Mouse (Mus musculus) lung, postnatal 10 days (tissue): Measurements from ENCODE around the gene Pakap.
A peak's percentile ranks its signal among the peaks of the same experiment; 100 is the strongest.

Source experiments
- DNase-seq: peaks from one replicate; pipeline ENCODE4 v3.0.0; 2021

The Pakap gene

DNA sequence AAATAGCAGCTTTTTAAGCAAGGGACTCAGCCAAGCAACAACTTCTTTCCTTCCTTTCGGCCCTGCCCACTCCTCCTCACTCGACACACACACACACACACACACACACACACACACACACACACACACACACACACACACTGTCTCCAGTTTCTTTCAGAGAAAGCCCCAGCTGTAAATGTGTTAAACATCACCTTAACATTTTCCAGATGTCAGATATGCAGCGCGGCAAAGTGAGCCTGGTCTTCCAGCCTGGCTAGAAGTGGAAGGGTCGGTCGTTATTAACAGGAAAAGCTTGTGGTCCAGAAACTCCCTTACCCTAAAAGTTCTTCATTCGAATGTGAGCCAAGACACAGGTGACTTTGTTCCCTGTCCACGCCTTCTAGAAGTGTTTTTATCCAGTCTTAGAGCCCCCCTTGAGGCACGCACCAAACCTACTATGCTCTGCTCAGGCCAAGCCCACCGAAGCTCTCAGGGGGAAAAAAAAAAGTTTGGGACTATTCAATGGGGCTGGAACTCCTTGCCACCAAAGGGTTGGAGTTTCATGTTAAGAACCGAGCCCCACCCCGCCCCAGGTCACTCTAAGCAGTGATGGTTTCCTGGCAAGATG is 278.5 kb downstream of the Pakap start:
- no peak for DNase-seq

DNA sequence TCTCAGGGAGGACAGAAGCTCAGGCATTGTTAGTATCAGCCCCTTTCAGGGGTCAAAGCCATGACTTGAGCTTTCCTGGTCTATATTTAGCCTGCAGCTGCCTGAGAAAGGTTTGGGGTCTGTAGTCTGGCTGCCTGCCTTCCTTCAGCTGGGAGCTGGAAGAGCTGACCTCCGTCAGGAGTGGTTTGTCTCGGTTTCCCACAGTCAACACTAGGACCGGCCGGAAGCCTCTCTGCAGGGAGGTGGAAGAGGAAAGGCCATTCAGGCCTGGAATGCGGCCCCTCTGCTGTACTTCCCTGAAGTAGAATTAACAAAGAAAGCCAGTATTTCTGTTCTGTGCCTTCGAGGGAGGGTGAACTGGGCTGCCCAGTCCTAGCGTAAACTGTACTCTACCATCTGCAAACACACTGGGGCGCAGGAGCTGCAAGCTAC is 279.0 kb downstream of the Pakap start:
- peak; percentile 64 for DNase-seq

DNA sequence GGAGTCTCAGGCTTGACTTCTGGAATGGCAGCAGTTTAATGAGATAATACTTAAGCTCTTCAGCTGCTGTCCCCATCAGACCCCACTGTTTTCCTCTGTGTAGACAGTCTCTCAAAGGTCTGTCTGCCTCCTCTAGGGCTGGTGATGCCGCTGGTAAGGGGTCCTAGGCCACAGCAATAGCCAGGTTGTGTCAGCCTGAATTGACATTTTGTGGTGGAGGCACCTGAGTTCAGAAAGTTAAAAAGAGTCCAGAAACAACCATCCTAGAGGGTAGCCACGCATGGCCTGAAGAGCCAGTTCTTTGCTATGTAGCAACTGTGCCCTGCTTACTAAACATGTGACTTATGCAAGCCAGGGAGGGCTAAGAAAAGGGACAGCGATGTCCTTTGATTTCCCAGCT is 279.7 kb downstream of the Pakap start:
- DNase-seq = no peak

DNA sequence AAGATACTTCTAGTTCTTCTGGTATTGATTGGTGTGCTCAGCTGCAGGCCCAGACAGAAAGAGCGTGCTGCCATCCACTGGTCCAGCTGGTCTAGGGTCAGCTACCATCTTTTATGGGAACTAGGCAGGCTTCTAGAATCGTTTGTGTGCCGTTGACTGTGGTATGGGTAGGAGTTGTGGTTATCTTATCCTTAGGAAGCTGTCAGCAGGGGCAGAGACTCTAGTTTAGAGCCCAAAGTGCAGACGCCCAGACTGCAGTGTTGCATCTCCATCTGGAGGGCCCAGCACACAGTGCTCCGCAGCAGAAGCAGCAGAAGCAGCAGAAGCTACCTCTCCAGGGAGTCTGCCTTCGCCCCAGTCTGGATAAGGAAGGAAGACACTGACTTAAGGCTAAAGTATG is 281.5 kb downstream of the Pakap start:
- DNase-seq = no peak

DNA sequence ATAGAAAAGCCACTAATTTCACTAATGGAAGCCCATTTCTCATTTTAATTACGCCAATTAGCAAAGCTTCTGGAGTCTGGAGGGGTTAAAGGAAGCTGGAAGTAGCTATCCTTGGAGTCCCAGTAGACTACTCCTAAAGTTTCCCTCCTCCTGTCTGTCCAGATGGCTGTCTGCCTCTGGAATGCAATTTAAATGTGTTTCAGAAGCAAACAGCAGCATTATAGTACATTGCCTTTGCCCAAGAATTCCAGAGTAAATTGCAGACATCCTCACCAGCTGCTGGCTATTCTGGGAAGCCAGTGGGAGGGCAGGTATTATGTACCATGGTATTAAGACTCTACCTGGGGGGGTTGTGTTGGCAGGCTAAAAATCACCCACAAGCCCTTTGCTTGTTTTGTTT is 283.8 kb downstream of the Pakap start:
- no peak for DNase-seq

DNA sequence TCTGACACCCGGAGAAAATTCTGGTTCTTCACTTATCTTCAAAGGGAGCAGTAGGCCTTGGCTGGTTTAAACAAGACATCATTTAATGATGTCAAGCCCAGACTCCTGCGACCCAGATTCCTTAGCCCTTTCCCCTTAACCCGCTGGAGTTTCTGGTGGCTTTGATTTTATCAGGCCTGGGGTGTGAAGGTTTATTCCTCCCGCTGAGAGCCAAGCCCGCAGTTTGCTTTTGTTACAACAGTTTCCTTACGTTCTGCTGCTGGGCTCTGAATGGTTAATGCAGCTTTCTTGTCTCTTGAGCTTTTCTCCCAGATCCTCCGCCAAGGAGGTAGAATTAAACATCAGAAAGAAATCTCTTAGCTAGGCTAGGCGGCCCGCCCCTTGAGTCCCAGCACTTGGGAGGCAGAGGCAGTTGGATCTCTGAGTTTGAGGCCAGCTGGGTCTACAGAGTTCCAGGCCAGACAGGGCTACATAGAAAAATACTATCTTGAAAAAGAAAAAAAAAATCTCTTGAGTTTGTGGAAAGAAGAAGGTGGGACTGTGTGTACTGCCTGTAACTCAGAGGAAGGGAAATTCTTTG is 284.6 kb downstream of the Pakap start:
- DNase-seq = no peak

DNA sequence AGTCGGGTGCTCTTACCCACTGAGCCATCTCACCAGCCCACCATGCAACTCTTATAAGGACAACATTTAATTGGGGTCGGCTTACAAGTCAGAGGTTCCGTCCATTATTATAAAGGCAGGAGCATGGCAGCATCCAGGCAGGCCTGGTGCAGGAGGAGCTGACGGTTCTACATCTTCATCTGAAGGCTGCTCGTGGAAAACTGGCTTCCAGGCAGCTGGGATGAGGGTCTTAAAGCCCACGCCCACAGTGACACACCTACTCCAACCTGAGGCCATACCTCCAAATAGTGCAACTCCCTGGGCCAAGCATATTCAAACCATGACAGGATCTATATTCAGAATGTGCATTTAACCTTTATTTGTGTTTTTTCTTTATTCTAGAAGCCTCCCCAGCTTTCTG is 286.2 kb downstream of the Pakap start:
- no peak for DNase-seq

DNA sequence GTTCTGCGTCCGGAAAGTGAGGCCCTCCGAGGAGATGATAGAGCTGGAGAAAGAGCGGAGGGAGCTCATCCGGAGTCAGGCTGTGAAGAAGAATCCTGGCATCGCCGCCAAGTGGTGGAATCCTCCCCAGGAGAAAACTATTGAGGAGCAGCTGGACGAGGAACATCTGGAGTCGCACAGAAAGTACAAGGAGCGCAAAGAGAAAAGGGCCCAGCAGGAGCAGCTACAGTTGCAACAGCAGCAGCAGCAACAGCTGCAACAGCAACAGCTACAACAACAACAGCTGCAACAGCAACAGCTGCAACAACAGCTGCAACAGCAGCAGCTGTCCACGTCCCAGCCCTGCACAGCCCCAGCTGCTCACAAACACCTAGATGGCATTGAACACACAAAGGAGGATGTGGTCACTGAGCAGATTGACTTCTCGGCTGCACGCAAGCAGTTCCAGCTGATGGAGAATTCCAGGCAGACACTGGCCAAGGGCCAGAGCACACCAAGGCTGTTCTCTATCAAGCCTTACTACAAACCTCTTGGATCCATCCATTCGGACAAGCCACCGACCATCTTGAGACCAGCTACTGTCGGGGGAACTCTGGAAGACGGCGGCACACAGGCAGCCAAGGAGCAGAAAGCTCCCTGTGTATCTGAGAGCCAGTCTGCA is 287.4 kb downstream of the Pakap start:
- DNase-seq = peak; percentile 80

DNA sequence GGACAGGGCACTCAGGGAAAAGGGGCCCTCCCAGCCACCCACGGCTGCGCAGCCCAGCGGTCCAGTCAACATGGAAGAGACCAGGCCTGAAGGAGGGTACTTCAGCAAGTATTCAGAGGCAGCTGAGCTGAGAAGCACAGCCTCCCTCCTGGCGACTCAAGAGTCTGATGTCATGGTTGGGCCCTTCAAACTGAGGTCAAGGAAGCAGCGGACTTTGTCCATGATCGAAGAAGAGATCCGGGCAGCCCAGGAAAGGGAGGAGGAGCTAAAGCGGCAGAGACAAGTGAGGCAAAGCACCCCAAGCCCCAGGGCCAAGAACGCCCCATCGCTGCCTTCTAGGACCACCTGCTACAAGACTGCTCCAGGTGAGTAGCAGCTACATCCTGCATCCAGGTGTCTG is 288.7 kb downstream of the Pakap start:
- DNase-seq = no peak

DNA sequence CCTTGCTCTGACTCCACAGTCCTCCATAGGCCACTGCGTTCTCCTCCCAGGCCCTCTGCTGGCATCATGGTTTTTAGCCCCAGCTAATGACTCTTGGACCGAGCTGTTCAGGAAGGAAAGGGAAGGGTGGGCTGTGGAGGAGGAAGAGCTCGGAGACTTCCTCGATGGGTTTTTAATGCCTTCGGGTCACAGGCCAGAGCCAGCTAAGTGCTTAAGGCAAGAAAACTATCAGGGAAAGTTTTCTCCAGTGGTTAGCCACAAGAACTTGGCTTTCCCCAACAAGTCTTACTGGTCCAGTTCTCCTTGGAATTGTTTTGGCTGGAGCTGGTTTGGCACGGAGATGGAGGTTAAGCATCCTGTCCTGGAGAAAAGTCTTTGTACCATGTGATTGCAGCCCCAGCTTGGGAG is 292.2 kb downstream of the Pakap start:
- DNase-seq = peak; percentile 69

DNA sequence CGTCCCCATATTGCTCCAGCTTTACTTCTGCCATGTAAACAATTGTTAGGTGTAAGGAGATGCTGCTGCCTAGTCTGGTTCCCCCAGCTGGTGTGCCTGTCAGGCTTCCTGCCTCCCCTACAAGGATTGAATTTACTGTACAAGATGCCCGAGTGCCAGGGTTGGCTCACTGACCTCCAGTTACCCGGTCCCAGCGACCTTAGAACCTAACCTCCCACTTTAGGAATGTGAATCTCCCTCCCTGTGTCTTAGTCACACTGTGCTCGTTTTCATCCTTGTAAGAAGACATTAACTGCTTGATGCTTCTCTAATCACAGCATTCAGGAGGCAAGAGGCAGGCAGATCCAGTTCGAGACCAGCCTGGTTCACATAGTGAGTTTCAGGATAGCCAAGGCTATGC is 293.2 kb downstream of the Pakap start:
- no peak for DNase-seq

DNA sequence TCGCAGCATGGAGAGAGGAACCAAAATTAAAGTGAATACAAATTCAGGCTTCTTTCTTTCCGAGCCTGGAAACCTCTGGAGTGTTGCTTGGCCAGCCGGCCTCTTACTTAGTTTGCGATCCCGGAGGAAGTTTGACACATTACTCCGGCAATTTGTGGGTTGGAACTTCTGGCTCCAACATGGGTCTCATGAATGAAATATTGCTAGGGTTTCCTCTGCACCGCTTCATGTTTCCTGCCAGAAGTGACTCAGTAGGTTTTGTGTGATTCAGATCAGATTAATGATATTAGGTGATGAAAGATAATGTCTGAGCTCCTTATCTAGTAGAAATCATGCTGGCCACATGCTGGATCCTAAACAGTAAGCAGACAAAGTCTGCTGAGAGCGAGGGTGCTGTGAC is 293.9 kb downstream of the Pakap start:
- no peak for DNase-seq

DNA sequence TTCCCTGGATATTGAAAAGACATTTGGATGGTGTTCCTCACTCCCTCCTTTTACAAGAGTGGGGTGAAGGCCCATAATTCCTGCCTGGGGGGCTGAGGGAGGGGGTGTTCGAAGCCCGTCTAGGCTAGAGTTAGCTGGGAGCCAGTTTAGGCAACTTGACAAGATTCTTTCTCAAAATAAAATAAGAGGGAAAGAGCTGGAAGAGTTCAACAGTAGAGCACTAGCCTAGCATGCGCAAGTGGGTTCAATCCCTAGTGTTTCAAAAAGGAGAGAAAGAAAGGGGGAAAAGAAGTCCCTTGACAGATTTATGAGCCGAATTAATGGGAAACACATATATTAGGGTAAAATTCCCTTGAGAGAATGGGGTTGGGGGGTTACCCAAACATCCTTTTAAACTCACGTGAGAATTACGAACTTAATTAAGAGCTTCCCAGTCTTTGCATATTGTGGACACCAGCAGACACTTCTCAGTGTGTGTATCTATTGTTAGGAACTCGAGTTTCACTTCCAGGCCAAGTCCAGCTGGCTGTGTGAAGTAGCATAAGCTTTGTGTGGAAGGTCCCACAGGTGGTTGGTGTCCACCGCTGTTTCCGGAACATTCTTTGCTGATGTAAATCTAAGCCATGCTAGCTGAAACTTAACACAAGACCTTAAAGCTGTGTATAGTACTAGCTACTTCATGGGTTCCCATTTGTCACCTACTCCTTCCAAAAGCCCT is 294.4 kb downstream of the Pakap start:
- DNase-seq = no peak

DNA sequence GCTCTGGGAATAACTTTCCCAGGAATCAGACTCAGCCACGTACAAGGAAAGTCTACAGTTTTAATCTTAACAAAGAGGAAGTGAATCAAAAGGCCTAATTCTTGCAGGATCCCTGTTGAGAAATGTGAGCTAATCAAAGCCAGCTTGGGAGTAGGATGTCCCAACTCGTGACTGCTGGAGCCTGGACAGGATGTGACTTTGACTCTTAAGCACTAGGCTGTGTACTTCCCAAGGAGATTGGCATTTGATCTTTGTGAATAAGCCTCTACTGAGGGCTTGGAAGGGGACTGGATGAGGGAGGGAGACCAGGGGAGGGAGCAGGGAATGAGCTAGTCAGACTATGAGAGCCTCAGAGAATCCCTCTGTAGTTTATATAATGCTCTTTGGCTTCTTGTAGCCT is 298.1 kb downstream of the Pakap start:
- peak; percentile 65 for DNase-seq

DNA sequence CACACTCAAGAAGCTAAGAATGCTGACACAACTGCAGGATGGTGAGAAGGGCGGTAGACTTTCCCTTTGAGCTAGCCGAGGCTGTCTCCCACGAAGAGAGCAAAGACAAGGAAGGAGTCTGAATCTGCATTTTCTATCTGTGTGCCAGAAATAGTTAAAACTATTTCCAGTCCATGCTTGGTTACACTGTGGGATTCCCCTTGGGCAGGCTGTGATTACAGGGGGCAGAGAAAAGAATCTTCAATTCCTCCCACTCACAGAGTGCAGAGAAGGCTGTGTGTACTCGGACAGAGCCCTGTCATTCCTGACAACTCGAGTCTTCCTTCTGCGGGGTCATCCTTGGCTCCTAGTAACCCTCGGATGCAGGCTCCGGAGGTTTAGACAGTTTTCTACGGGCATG is 299.0 kb downstream of the Pakap start:
- DNase-seq = no peak

DNA sequence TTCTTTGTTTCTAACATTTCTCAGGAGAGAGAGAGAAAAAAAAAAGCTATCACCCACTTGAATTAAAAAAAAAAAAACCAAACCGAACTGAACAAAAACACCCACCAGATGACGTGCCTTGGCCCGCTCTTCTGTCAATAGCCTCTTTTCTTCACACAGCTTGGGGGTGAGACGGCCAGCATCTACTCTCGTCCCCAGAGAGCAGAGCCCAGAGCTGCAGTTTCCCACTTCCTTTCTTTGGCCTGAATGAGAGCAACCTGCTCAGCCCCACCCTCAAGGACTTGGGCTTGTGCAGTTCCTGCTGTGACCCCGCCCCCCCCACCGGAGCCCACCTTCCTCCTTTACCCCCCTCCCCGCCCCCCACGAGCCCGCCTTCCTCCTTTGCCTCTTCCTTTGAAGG is 299.5 kb downstream of the Pakap start:
- DNase-seq = peak; percentile 41

DNA sequence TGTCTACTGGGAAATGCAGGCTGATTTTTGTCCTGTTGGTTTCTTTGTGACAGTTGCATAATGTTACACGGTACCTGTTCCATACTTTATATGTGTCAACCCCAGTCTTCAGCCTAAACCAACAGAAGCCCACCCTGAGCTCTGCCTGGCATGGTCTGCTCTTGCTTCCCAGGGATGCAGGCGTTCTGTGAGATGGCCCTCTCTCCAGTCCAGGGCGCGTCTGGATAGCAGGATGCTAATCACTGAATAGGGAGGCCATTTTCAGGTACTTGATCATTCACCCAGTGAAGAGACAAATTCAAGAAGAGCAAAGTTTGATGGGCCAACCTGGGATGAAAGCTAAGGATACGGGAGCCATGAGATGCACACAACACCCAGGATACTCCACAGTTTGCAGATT is 311.2 kb downstream of the Pakap start:
- no peak for DNase-seq

DNA sequence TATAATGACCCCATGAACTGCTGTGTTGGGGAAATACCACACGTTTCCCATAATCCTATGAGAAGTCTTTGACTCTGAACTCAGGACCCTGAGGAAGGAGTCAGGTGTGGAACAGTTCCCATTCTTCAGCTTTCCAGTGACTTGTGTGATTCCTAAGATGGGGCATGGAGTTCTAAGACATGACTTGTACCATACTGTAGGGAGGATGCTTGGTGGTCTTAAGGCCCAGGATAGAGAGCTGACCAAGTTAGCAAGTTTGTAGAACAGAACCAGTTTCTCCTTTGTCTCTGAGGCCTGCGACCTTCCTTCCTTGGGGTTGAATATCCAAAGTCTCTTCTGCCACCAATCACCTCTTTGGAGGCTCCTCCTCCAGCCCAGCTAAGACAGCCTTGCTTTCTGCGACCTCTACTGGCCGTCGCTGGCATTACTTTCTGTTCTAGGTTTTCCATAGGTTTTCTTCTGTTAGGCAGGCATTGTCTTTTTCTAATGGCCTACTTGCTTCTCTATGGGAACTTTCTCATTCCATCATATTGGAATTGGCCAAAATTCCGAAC is 311.9 kb downstream of the Pakap start:
- peak; percentile 87 for DNase-seq

DNA sequence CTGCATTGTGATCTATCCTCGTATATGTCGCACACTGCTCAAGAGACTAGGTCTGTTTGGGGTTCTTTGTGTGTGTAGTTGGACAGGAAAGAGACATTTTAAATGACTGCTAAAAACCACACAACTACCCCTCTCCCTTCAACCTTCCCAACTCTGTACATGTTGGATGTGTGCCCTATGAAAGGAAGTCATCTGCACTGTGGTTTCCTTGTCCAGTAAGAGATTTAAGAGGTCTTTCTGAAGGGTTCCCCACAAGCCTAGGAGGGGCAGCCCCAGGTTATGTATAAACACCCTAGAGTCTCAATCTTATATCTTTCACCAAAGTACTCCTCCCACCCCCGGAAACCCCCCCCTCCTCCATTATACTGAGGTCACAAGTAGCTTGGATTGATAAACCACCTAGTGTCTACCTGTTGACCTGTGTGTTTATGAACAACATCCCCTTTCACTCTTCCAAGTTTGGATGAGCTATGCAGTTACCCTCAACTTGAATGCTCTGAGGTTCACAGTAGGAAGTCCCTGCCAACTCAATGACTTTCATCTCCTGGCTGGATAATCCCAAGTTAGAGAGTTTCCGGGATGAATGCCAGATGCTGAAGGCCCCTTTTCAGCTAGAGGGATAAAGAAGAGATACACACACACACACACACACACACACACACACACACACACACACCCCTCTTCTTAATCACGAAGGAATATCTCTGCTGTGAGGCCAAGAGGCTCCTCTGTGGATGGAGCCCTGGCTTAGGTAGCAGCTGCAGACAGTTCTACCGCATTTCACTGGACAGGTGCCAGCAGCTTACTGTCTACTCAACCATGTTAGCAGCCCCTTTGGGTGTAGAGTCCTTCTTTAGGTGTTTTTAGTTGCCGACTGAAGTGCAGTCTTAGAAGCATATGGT is 315.8 kb downstream of the Pakap start:
- DNase-seq = peak; percentile 48

DNA sequence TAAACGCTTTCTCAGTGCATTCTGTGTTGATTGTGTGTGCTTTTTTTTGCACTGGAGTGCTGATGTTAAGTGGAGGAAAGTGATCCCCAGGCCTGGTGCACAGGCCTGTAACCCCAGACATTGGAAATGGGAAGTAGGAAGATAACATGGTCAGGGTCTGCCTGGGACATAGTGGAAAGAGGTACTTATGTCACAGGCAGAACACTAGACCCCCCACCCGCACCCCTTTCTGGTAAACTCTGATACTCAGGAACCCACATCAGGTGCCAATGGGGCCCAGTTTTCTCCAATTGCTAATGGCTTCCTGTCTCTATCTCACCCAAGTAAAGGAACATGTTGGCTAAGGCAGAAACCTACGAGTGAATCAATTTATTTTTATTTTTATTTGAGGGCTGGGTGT is 316.5 kb downstream of the Pakap start:
- DNase-seq = no peak

DNA sequence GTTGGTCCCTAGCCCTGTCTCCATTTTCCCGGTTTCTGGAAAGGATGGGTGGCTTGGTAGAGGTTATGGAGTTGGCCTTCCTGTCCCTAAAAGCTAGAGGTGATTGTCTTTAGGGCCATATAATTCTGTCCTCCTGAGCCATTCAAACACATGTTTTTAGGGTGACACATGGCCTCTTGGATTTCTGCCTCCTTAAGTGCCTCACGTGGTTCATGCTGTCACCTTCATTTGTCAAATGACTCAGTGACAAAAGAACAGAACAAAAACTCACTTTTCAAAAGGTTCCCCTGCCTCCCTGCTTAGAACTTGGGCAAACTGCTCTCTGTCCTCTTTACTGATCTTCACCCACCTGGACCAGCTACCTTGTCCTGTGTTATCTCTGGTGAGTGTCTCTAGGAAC is 317.2 kb downstream of the Pakap start:
- DNase-seq = no peak

DNA sequence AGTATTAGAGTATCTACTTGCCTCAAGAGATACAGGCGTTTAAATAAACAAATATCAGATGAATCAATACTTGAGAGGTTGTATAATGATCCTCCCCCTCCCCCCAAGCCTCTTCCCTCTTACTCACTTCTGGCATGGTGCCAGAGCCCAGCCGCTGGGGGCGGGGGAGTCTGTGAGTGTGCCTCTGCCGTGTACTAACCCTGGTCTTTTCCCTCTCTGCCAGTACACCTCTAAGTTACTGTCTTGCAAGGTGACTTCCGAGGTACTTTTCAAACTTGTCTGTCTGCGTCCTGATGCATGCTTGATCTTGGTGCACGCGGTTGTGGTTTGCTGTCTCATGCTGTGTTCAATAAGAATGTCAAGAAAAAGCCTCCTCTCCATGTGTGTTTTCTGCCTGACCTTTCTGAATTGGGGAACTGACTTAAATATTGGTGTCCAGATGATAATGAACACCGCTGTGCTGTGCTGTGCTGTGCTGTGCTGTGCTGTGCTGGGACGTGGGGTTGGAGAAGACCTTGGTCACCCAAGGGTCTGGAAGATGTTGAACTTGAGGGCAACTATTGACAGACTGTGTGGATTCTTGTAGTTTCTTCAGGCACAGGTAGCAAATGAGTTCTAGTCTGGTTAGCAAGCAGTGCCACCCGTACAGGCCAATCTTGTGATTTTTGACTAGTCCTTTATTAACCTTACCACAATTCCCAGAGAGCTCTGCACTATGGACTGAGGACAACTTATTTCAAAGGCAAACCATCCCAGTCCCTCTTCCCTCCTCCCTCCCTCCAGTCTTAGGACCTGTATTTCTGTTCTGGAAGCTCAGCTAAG is 318.3 kb downstream of the Pakap start:
- DNase-seq = peak; percentile 68
